Mouse (Mus musculus) spleen, adult 12 weeks (tissue): Measurements from ENCODE around the gene Spx.

ENCODE experiments used
- DNase-seq: peaks from one replicate; pipeline ENCODE4 v3.0.0; 2022; ENCODE audit warnings: low spot score

Spx gene

GRCm38 (mm10) chr6:142429072-142429471 is 15.8 kb downstream of the Spx start:
- DNase-seq = no peak

DNA sequence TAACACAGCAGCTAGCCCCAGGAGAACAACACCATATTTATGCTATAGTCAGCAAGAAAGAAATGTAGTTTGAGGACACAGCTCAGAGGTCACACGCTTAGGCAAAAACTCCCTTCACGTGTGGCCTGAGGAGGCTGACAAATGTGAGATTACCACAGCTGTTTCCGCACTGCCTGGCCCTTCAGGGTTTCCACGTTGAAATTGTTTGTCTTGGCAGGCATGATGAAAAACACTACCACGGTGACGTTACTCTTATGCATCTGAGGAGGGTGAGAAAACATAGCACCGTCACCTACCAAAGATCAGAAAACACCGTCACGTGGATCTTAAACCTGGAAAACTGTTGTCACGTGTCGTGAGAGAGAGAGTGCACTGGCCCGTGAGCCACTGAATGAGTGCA is 38.1 kb downstream of the Spx start:
- no peak for DNase-seq

DNA sequence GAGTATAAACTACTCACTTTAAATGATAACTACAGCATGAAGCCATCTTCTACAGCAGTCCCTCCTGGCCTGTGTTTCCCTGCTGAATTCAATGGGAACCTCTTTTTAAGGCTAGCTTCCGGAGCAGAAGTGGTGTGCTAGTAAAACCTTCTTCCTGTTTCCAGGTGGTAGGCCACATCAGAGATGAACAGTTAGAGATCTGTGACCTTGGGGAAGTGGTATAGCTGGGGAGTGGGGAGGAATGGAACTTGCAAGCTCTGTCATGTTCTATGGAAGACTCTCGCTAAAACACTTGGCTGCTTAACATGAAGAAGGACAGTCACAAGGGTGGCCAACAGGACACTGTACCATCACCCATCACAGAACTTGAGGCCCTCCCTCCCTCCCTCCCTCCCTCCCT is 40.1 kb downstream of the Spx start:
- DNase-seq = no peak

DNA sequence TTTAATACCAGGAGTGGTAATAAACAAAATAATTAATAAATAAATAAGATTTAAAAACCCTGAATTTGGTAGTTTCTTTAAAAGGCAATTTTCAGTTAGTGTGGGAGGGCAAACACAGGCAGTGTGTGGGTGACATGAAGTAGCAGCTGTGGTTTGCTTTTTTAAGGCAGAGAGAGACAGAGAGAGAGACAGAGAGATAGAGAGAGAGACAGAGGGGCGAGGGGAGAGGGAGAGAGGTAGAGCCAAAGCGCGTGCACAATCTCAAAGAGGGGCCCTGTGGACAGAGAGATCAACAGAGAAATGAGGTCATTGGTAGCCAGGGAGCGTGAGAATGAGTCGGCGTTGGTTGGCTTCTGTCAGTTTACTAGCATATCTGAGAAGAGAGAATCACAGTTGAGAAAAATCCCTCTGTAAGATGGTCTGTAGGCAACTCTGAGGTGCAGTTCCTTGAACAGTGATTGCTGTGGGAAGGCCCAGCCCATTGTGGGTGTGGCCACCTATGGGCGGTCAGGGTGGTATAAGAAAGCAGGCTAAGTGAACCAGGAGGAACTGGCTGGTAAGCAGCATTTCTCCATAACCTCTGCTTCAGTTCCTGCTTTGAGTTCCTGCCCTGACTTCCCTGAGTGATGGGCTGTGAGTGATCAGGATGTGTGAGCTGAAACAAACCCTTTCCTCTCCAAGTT is 42.2 kb downstream of the Spx start:
- DNase-seq = no peak

DNA sequence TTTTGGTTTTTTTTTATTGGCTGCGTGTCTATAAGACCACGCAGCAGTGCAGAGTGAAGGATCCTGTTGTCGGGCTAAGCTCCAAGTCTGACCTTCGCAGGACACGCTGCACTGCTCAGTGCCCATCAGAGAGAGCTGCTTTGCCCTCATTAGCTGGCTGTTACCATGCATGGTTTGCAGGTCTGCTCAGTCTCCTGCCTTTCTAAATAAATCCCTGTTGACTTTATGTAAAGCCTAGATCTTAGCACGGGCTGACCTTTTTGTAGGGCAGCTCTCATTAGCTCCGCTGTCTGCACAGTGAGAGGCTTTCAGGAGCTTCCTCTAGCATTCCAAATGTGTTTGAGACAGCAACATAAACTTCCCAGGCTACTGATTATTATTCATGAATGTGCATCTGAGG is 44.8 kb downstream of the Spx start:
- DNase-seq = no peak

DNA sequence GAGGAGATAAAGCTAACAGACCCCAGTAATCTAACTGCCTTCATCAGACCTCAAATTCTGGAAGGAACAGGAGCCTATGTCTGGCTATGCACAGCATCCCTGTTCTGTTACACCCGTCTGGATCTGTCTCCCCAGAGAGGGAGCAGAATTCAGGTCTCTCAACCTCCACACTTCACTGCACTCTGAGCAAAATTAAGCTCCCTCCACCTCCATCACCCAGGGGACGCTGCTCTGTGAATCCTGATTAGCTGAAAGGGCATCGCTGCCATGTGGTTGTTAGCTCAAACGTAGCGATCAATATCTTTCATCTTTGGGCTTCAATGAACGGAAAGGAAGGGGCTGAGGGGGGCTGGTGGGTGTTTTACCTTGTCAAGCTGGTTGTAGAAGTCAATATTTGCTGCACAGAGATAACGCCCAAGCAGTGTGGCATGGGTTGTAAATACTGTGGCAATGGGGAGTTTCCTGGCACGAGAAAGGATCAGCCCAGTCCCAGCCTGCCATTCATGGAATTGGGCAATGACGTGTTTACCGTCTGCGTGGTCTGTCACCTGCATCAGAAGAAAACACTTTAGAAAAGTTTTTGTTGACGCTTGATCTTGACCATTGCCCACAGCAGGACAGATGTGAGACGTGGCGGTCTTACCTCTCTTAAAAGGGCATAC is 45.9 kb downstream of the Spx start:
- DNase-seq = no peak

DNA sequence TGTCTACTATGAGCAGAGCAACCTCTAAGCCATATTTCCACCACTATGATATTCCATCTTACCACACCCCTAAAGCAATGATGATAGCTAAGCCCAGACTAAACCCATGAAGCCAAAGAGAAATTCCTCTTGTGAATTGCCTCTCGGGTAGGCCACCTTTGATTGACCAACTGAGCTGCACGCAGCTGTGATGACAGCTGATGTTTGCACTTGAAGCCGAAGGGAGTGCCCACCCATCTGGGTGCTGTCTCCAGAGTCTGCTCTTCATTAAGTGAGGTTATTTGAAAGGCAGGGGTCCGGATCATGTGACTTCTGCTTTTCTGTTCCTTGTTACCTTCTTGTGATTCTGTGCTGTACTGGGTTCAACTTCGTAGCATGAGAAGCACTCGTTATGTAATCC is 49.0 kb downstream of the Spx start:
- no peak for DNase-seq
